Mouse (Mus musculus): ENCODE data around the gene Pcdh19. TPM values are rescaled to one million over a fixed set of nuclear protein-coding genes. Genes with fewer than 3 reads are reported as not detected.

Gene Pcdh19
- polyA plus RNA-seq, 1 experiment from 2014 or later: 0.08 TPM

DNA sequence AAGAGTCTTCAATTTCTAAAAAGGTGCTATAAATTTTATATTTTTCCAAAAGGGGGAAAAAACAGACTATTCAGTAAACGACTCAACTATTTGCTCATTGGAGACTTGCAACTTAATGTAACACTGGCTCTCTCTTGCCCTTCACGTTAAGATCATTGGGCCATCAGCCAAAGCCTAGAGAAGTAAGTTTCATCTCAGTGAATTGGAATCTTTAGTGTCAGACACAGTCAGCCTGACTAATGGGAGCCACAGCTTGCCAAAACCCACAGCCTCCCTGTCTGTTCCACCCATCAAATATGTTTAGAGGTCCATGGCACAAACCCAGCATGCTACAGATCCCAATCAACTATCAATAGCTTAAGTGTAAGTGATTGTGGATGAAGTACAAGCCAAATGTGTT is 86.7 kb downstream of the Pcdh19 start:
- no peak overlapping the region for H3K4me2 ChIP-seq
- H3K4me3 ChIP-seq (replicated peaks): no peak overlapping the region
- 49% methylated on average over 2 of the region's 2 CpGs for WGBS (ENCODE audit: insufficient replicate concordance)
- H3K9ac ChIP-seq: no peak overlapping the region
- DNase-seq (no peak), ATAC-seq (ENCODE audit: low read depth) (no peak)
- H3K36me3 ChIP-seq: no peaks in the 10 kb centered on the region
- H3K9me3 ChIP-seq (replicated peaks): no peaks in the 10 kb centered on the region
- no peak overlapping the region for H3K27ac ChIP-seq
- no peaks in the 10 kb centered on the region for H3K27me3 ChIP-seq
- H3K4me1 ChIP-seq (replicated peaks): no peaks in the 10 kb centered on the region

DNA sequence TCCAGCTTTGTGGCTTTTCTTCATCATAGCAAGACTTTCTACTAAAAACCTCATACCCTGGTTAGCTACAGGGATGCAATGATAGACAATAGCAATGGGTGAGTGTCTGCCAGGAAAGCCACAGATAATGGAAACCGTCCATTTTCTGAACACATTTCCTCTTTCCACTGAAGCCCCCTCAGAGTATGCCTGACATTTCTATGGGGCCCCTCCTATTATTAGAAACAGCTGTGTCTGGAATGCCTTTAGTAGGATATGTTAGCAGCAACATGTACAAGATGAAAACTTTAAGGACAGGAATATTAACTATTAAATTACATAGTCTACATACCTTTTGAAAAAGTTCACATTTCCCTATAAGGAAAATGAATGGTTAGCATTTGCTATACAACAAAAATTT is 87.1 kb downstream of the Pcdh19 start:
- Histone ChIP-seq H3K4me3 (replicated peaks) (no peak overlapping the region), H3K9ac (no peak overlapping the region), H3K27ac (no peak overlapping the region), H3K4me2 (no peak overlapping the region), H3K4me1 (replicated peaks) (no peaks in the 10 kb centered on the region), H3K9me3 (replicated peaks) (no peaks in the 10 kb centered on the region), H3K27me3 (no peaks in the 10 kb centered on the region), H3K36me3 (no peaks in the 10 kb centered on the region)
- no peak for DNase-seq
- WGBS (ENCODE audit: insufficient replicate concordance): 31% methylated on average over 1 of the region's 1 CpGs
- no peak for ATAC-seq (ENCODE audit: low read depth)

DNA sequence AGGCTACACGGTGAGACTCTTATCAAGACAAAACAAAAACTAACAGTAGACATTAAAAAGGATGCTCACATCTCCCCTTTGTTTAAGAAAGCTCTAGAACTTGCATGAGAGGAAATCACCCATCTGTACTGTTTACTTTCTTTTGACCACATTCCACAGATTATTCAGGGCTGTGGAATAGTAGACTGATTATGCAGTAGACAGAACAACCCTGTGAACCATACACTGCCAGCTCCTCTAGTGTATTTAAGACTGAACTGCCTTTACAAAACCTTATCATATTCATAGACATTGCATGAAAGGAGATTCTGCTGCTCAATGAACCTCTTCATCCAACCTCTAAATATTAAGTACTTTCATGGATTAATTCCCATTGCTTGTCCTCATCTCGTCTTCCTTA is 87.6 kb downstream of the Pcdh19 start:
- Histone ChIP-seq H3K36me3 (no peaks in the 10 kb centered on the region), H3K9me3 (replicated peaks) (no peaks in the 10 kb centered on the region), H3K27me3 (no peaks in the 10 kb centered on the region), H3K27ac (no peak overlapping the region), H3K4me3 (replicated peaks) (no peak overlapping the region), H3K4me1 (replicated peaks) (no peaks in the 10 kb centered on the region), H3K9ac (no peak overlapping the region), H3K4me2 (no peak overlapping the region)
- ATAC-seq (ENCODE audit: low read depth): no peak
- no peak for DNase-seq
- WGBS (ENCODE audit: insufficient replicate concordance): 50% methylated on average over 2 of the region's 2 CpGs

DNA sequence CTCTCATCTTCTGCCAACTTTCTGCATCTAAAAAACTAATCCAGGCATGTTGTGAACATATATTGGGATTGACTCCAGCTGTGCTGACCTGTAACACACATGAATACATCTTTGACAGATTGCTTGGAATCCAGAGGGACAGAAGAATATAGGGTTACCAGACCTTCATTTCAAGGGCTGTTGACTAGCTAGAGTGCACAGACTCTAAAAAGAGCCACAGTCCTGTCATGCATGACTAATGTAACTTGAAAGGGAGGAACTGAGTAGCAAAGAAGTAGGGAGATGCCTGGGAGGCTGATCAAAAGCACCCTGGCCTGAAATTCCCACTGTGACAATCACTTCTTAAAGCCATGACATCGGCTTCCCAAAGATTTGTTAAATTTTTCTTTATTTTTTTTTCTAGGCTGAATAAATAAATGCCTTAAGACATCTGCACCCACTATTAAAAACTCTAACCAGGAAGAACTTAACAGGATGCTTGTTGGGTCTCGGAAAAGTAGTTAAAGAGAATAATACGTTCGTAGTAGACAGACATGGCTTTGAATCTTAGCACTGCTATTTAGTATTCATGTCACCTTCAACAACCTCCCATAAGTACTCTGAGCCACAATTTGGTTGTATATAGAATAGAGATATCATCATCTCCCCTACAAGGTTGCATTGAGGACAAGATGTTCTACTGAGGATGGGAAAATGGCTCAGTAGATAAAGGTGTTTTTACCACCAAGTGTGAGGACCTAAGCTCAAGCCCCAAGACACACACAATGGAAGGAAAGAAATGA is 113.0 kb downstream of the Pcdh19 start:
- Histone ChIP-seq H3K4me1 (replicated peaks) (no peaks in the 10 kb centered on the region), H3K27me3 (no peaks in the 10 kb centered on the region), H3K27ac (no peak overlapping the region), H3K9me3 (replicated peaks) (no peaks in the 10 kb centered on the region), H3K4me3 (replicated peaks) (no peak overlapping the region), H3K9ac (no peak overlapping the region), H3K4me2 (no peak overlapping the region), H3K36me3 (no peaks in the 10 kb centered on the region)
- WGBS (ENCODE audit: insufficient replicate concordance): 75% methylated on average over 4 of the region's 4 CpGs
- ATAC-seq (ENCODE audit: low read depth): no peak
- no peak for DNase-seq

DNA sequence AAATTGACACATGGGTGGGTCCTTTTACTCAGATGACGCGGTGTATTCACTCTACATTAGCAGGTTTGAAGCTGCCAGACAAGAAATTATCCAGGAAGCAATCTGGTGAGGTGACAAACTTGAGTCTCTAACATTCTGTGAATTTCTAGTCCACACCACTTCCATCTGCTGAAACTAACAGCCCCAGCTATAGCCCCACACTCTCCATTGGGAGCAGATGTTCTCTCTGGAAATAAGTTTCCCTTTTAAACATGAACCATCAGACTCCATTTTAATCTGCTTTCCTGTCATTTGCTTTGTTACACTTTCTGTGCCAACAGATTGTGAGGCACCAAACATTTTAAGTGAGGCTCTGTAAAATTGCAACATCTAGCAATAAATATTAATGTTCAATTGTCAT is 123.4 kb downstream of the Pcdh19 start:
- WGBS (ENCODE audit: insufficient replicate concordance): 53% methylated on average over 2 of the region's 2 CpGs
- ATAC-seq (ENCODE audit: low read depth): no peak
- Histone ChIP-seq H3K36me3 (no peaks in the 10 kb centered on the region), H3K9me3 (replicated peaks) (no peaks in the 10 kb centered on the region), H3K4me2 (no peak overlapping the region), H3K4me3 (replicated peaks) (no peak overlapping the region), H3K4me1 (replicated peaks) (no peaks in the 10 kb centered on the region), H3K27ac (no peak overlapping the region), H3K27me3 (no peaks in the 10 kb centered on the region), H3K9ac (no peak overlapping the region)
- no peak for DNase-seq

Other genes with a start within 250 kb of the Pcdh19 start
- 0.38 TPM in 1 of 2 replicates, not detected in the other for gene Tnmd, start 162.0 kb upstream of the Pcdh19 start, polyA plus RNA-seq (2015; fragmentation: Nextera tagmentation; extraction: Ambion mirVana)
- gene Tspan6, start 209.4 kb upstream of the Pcdh19 start, polyA plus RNA-seq (2015; fragmentation: Nextera tagmentation; extraction: Ambion mirVana): 18.7 and 24.6 TPM in 2 replicates
- 0.21 and 0.33 TPM in 2 replicates for gene Srpx2, start 219.4 kb upstream of the Pcdh19 start, polyA plus RNA-seq (2015; fragmentation: Nextera tagmentation; extraction: Ambion mirVana)